Mouse (Mus musculus): ENCODE measurements around the gene Gnai2. TPM values are rescaled to one million over a fixed set of nuclear protein-coding genes. Genes with fewer than 3 reads are reported as not detected.

The Gnai2 gene
- polyA plus RNA-seq, 1 experiment, result 283 TPM

DNA sequence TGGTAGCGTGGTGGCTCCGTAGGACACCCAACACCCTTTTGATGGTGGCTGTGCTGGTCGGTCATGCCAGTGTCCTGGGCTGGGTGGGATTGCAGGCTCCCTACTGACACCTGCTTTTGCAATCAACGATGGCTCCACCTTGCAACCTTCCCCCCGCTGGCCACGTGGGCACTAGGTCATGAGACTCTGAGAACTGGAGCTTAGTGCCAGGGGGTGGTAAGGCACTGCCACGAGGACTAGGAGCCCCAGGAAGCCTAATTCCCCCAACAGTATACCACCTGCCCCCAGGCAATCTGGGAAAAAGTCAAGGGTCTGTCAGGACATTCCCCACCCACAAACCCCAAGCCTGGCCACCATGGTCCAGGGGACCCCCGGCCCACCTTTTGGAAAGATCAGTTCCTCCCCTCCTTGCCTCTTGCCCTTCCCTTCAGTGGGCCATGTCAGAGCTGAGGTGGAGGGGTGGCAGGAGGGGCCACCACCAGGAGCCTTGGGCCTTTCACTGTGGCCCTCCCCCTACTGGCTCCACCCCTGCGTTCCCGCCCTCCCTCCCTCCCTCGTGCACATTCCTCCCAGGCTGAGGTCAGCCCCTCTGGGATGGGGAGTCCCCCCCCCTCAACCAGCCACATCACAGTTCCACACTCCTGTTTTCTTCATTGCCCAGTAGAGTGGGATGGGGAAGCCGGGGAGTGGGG is 26.3 kb downstream of the Gnai2 start, which contains the start of gene Sema3b:
TSS of gene Sema3b (minus strand) at position 489 of the 692 bp plus-strand sequence.
- H3K4me1 ChIP-seq (ENCODE audit: control insufficient read depth, insufficient read depth, low read length), result 0 out of 2 replicates have a peak, but pooled peaks cover 5% of the 10 kb centered on the region
- no peak within 1 kb of the TSS for H3K4me3 ChIP-seq (ENCODE audit: insufficient read depth, low read length)
- H3K27ac ChIP-seq (ENCODE audit: insufficient read depth, low read length), result no peak within 1 kb of the TSS
- no peak for TF ChIP-seq CTCF (IDR thresholded peaks at IDR 0.05; ENCODE audit: extremely low read depth, insufficient read depth, low read length)

DNA sequence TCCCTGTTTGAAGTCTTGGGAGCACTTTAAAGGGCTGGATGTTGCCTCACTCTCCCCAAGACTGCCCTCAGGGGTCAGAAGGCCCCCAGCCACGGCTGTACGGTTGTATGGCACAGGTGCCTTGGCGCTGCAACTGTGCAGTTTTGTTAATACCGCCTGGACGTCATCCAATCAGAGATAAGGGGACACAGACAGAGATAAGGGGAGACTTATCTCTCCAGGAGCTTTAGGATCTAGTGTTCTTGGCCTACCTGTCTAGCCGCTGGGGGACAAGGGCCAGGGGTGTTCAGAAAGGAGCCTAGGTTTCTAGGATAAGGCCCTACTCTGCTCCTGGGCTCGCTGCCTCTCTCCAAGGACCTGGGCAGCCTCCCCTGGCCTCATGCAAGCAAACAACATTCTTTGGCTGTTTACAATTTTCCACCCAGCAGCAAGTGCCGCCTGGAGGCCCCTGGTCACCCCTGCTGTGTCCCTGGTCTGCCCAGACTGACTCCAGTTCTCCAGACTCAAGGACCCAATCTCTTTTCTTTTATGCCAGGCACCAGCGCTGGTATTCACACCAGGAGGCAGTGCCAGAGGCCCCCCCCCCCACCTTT is 27.4 kb downstream of the Gnai2 start:
- H3K4me3 ChIP-seq (ENCODE audit: insufficient read depth, low read length), result no peak overlapping the region
- H3K27ac ChIP-seq (ENCODE audit: insufficient read depth, low read length), result no peak overlapping the region
- 0 out of 2 replicates have a peak, but pooled peaks cover 5% of the 10 kb centered on the region for H3K4me1 ChIP-seq (ENCODE audit: control insufficient read depth, insufficient read depth, low read length)
- TF ChIP-seq POLR2A (IDR thresholded peaks at IDR 0.05; ENCODE audit: extremely low read depth, insufficient read depth, low read length) (no peak), CTCF (IDR thresholded peaks at IDR 0.05; ENCODE audit: extremely low read depth, insufficient read depth, low read length) (no peak)

DNA sequence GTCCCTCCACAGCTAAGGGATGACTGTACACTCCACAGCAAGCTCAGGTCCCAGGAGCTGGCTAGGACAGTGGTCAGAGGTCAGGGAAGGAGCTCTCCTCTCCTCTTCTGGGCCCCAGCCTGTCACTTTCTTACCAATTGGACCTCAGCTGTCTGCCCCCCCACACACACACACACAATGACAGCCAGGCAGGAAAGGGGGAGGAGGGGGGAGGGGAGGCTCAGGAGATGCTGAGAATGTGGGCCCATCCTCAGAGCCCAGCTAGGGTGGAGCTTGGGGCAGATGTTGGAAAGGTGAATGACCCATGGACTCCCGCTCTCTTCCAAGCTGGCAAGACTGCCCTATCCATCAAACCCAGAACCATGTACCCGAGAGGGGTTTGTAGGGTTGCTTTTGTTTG is 28.1 kb downstream of the Gnai2 start:
- H3K27ac ChIP-seq (ENCODE audit: insufficient read depth, low read length), result no peak overlapping the region
- H3K4me1 ChIP-seq (ENCODE audit: control insufficient read depth, insufficient read depth, low read length), result peaks cover 4% of the 10 kb centered on the region; the same call in 1 of the 2 replicates
- no peak overlapping the region for H3K4me3 ChIP-seq (ENCODE audit: insufficient read depth, low read length)
- no peak for TF ChIP-seq POLR2A (IDR thresholded peaks at IDR 0.05; ENCODE audit: extremely low read depth, insufficient read depth, low read length)
- TF ChIP-seq CTCF (IDR thresholded peaks at IDR 0.05; ENCODE audit: extremely low read depth, insufficient read depth, low read length), result no peak

DNA sequence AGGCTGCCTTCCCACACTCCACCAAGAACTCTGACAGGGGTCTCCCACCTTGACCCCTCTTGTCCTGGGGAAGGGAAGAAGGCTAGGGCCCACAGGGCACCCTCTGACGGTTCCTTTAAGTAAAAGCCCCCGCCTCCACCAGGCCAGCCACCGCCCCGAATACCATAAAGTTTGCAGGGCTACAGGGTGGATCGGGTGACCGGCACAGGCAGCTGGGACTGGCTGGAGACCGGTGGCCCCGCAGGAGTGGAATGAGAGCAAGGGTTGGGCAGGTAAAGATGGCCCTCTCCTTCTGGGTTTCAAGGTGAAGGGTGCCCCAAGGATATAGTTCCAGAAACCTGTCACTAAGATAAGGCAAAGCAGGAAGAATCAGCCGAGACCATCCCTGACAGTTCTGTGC is 28.6 kb downstream of the Gnai2 start:
- TF ChIP-seq CTCF (IDR thresholded peaks at IDR 0.05; ENCODE audit: extremely low read depth, insufficient read depth, low read length), result no peak
- TF ChIP-seq POLR2A (IDR thresholded peaks at IDR 0.05; ENCODE audit: extremely low read depth, insufficient read depth, low read length), result no peak
- no peak overlapping the region for H3K27ac ChIP-seq (ENCODE audit: insufficient read depth, low read length)
- H3K4me3 ChIP-seq (ENCODE audit: insufficient read depth, low read length), result no peak overlapping the region
- H3K4me1 ChIP-seq (ENCODE audit: control insufficient read depth, insufficient read depth, low read length), result peaks cover under 1% of the 10 kb centered on the region; the same call in 1 of the 2 replicates

DNA sequence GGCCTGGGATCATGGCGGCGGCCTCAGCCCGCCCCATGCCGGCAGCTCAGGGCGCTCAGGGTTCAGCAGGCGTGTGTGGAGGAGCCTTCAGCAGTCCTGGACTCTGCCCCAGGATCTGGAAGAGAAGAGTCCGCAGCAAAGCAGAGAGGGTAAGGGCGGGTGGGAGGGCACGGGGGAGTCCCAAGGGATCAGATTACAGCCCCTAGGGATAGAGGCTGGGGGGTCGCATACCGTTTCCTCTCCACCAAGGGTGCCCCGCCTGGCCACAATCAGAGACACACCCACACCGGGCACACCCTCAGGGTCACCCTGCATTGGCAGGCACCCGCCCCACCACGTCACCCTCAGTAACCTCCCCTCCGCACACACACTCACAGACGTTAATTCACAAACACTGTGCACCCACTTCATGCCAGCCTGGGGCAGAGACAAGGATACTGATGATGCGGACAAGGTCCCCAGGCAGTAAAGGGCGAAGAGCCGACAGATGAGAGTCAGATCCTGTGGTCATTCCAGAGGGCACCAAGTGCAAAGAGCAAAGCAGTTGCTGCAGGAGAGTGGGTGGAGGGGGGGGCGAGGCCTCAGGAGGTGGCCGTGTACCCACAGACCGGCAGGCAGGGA is 30.0 kb downstream of the Gnai2 start:
- Histone ChIP-seq H3K27ac (ENCODE audit: insufficient read depth, low read length) (no peak overlapping the region), H3K4me3 (ENCODE audit: insufficient read depth, low read length) (no peak overlapping the region), H3K4me1 (ENCODE audit: control insufficient read depth, insufficient read depth, low read length) (no peaks in the 10 kb centered on the region; the same call in 1 of the 2 replicates)
- TF ChIP-seq POLR2A (IDR thresholded peaks at IDR 0.05; ENCODE audit: extremely low read depth, insufficient read depth, low read length), result no peak
- no peak for TF ChIP-seq CTCF (IDR thresholded peaks at IDR 0.05; ENCODE audit: extremely low read depth, insufficient read depth, low read length)

DNA sequence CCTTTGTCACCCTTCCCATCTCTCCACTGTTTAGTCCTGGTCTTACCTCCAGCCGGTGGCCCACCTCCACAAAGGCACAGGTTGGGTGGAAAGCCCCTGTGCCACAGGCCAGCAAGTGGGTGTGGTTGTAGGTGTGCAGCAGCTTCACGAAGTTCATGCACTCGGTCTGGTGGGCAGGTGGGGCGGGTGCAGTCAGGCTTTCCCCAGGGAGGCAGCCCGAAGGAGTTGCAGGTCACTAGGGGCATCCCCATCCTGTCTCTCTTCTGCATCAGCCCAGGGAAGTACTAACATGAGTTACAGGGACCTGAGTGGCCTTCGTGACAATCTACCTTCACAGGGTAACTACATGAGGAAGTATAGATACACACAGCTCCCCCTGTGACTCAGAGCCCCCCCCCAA is 31.9 kb downstream of the Gnai2 start:
- TF ChIP-seq CTCF (IDR thresholded peaks at IDR 0.05; ENCODE audit: extremely low read depth, insufficient read depth, low read length) (no peak), POLR2A (IDR thresholded peaks at IDR 0.05; ENCODE audit: extremely low read depth, insufficient read depth, low read length) (no peak)
- H3K27ac ChIP-seq (ENCODE audit: insufficient read depth, low read length), result no peak overlapping the region
- H3K4me1 ChIP-seq (ENCODE audit: control insufficient read depth, insufficient read depth, low read length), result no peaks in the 10 kb centered on the region; the same call in 1 of the 2 replicates
- H3K4me3 ChIP-seq (ENCODE audit: insufficient read depth, low read length), result no peak overlapping the region

DNA sequence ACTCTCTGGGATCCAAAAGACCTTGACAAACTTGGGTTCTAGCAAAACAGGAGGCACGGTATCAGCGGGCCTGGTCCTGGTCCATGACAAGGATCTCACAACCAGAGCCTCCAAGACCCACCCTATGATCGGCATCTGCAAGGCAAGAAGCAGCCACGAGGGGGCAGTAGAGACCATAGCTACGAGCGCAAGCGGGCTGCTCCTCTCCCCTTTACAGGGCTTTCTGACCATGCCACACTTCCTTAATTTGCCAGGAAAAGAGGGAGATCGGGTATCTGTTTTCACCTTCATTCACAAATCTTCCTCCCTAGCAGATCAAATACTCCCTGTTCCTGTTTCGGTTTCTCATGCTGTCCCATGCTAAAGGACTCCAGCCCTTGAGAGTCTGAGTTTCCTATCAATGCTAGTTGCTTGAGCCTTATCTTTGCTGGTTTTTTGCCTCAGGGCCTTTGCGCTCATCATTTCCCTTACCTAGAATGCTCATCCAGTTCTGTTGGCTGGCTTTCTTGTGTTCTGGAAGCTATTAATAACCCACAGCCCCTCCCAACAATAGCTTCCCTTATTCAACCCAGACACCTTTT is 33.0 kb downstream of the Gnai2 start:
- TF ChIP-seq CTCF (IDR thresholded peaks at IDR 0.05; ENCODE audit: extremely low read depth, insufficient read depth, low read length) (peak; percentile 96), POLR2A (IDR thresholded peaks at IDR 0.05; ENCODE audit: extremely low read depth, insufficient read depth, low read length) (no peak)
- Histone ChIP-seq H3K4me3 (ENCODE audit: insufficient read depth, low read length) (no peak overlapping the region), H3K27ac (ENCODE audit: insufficient read depth, low read length) (no peak overlapping the region), H3K4me1 (ENCODE audit: control insufficient read depth, insufficient read depth, low read length) (no peaks in the 10 kb centered on the region; the same call in 1 of the 2 replicates)

DNA sequence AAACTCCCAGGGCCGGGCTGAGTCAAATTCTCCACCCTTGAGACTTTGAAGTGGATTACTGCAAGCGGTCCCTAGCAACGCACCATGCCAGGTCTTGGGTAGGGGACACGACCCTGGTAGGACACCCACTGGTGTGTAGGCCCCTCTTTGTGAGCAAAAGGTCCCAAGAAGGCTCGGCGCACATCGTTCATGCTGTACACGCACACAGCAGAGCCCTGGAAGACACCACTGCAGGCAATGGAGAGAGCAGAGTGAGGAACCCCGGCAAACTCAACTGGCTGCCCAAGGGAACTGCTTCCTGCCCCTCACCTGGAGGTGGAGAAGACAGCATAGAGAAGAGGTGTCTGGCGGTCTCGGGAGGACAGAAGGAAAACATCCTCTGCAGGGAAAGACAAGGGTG is 33.9 kb downstream of the Gnai2 start:
- Histone ChIP-seq H3K27ac (ENCODE audit: insufficient read depth, low read length) (no peak overlapping the region), H3K4me1 (ENCODE audit: control insufficient read depth, insufficient read depth, low read length) (no peaks in the 10 kb centered on the region; the same call in 1 of the 2 replicates), H3K4me3 (ENCODE audit: insufficient read depth, low read length) (no peak overlapping the region)
- TF ChIP-seq CTCF (IDR thresholded peaks at IDR 0.05; ENCODE audit: extremely low read depth, insufficient read depth, low read length) (no peak), POLR2A (IDR thresholded peaks at IDR 0.05; ENCODE audit: extremely low read depth, insufficient read depth, low read length) (no peak)

DNA sequence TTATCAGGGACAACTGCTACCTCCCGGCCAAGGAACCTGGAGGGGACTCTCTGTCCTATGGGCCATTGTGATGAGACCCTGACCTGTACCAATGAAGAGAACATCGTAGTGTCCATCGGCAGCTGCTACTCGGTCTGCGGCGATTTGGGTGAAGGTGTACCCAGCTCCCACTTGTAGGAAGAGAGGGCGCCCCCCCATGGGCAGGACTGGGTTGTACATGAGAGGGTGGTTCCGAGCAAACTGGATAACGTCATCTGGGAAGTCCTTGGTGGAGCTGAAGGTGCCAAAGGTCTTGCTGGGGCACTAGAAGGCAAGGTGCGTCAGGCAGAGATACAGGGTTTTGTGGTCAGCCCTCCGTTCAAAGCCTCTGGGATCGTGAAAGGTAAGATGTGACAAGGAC is 34.4 kb downstream of the Gnai2 start:
- Histone ChIP-seq H3K27ac (ENCODE audit: insufficient read depth, low read length) (no peak overlapping the region), H3K4me1 (ENCODE audit: control insufficient read depth, insufficient read depth, low read length) (no peaks in the 10 kb centered on the region; the same call in 1 of the 2 replicates), H3K4me3 (ENCODE audit: insufficient read depth, low read length) (no peak overlapping the region)
- TF ChIP-seq CTCF (IDR thresholded peaks at IDR 0.05; ENCODE audit: extremely low read depth, insufficient read depth, low read length) (0 out of 2 replicates have a peak, but pooled peaks have one; percentile 14), POLR2A (IDR thresholded peaks at IDR 0.05; ENCODE audit: extremely low read depth, insufficient read depth, low read length) (no peak)
